Mouse (Mus musculus): ENCODE results near the gene Cmtm2a. TPM values are rescaled to one million over a fixed set of nuclear protein-coding genes. Genes with fewer than 3 reads are reported as not detected.
"Not testable (repeated sequence)": the region's sequence is repeated elsewhere in the genome, so short reads cannot be mapped to it uniquely, and the experiment has no call there.

Gene Cmtm2a
- polyA plus RNA-seq, 1 experiment from 2014 or later = not detected

- Histone ChIP-seq H3K9ac (ENCODE audit: low read length) (no peak overlapping the region), H3K27ac (ENCODE audit: low read depth, low read length) (no peak overlapping the region), H3K4me2 (ENCODE audit: low read length) (no peak overlapping the region), H3K4me3 (ENCODE audit: low read depth, low read length) (no peak overlapping the region), H3K4me1 (ENCODE audit: control insufficient read depth, insufficient read depth, low read length) (no peaks in the 10 kb centered on the region), H3K36me3 (ENCODE audit: control insufficient read depth, insufficient read depth, low read length) (no peaks in the 10 kb centered on the region), H3K27me3 (replicated peaks; ENCODE audit: control insufficient read depth, insufficient read depth, low read length) (no peaks in the 10 kb centered on the region), H3K9me3 (replicated peaks; ENCODE audit: control insufficient read depth, low read length) (no peaks in the 10 kb centered on the region)
- 97% methylated on average over 1 of the region's 1 CpGs for WGBS
- DNase-seq (ENCODE audit: low spot score) (no peak), ATAC-seq (no peak)
Observed at GRCm38 (mm10) chr8:104336806-104337205, 43.8 kb upstream of the Cmtm2a start.

- no peaks in the 10 kb centered on the region for H3K4me1 ChIP-seq (ENCODE audit: control insufficient read depth, insufficient read depth, low read length)
Observed at GRCm38 (mm10) chr8:104334196-104334595, 41.2 kb upstream of the Cmtm2a start.

GRCm38 (mm10) chr8:104333786-104334185, 40.8 kb upstream of the Cmtm2a start:
- Histone ChIP-seq H3K4me2 (ENCODE audit: low read length) (no peak overlapping the region), H3K9ac (ENCODE audit: low read length) (no peak overlapping the region), H3K36me3 (ENCODE audit: control insufficient read depth, insufficient read depth, low read length) (no peaks in the 10 kb centered on the region), H3K27ac (ENCODE audit: low read depth, low read length) (no peak overlapping the region), H3K4me3 (ENCODE audit: low read depth, low read length) (no peak overlapping the region), H3K4me1 (ENCODE audit: control insufficient read depth, insufficient read depth, low read length) (no peaks in the 10 kb centered on the region), H3K9me3 (replicated peaks; ENCODE audit: control insufficient read depth, low read length) (no peaks in the 10 kb centered on the region), H3K27me3 (replicated peaks; ENCODE audit: control insufficient read depth, insufficient read depth, low read length) (no peaks in the 10 kb centered on the region)
- ATAC-seq = no peak
- DNase-seq (ENCODE audit: low spot score) = no peak
- WGBS = 80% methylated on average over 5 of the region's 5 CpGs

More at GRCm38 (mm10) chr8:104334196-104334595, 41.2 kb upstream of the Cmtm2a start:
- Histone ChIP-seq H3K9ac (ENCODE audit: low read length) (no peak overlapping the region), H3K4me3 (ENCODE audit: low read depth, low read length) (no peak overlapping the region), H3K27ac (ENCODE audit: low read depth, low read length) (no peak overlapping the region), H3K36me3 (ENCODE audit: control insufficient read depth, insufficient read depth, low read length) (no peaks in the 10 kb centered on the region), H3K9me3 (replicated peaks; ENCODE audit: control insufficient read depth, low read length) (no peaks in the 10 kb centered on the region), H3K27me3 (replicated peaks; ENCODE audit: control insufficient read depth, insufficient read depth, low read length) (no peaks in the 10 kb centered on the region), H3K4me2 (ENCODE audit: low read length) (no peak overlapping the region)
- WGBS = 77% methylated on average over 1 of the region's 1 CpGs
- ATAC-seq = no peak
- DNase-seq (ENCODE audit: low spot score) = no peak

- Histone ChIP-seq H3K36me3 (ENCODE audit: control insufficient read depth, insufficient read depth, low read length) (no peaks in the 10 kb centered on the region), H3K27ac (ENCODE audit: low read depth, low read length) (no peak overlapping the region), H3K9me3 (replicated peaks; ENCODE audit: control insufficient read depth, low read length) (no peaks in the 10 kb centered on the region), H3K9ac (ENCODE audit: low read length) (no peak overlapping the region), H3K4me2 (ENCODE audit: low read length) (no peak overlapping the region), H3K4me1 (ENCODE audit: control insufficient read depth, insufficient read depth, low read length) (no peaks in the 10 kb centered on the region), H3K27me3 (replicated peaks; ENCODE audit: control insufficient read depth, insufficient read depth, low read length) (no peaks in the 10 kb centered on the region), H3K4me3 (ENCODE audit: low read depth, low read length) (no peak overlapping the region)
- DNase-seq (ENCODE audit: low spot score) (no peak), ATAC-seq (no peak)
- WGBS = 80% methylated on average over 5 of the region's 5 CpGs
Observed at GRCm38 (mm10) chr8:104332665-104333631, 40.0 kb upstream of the Cmtm2a start.

GRCm38 (mm10) chr8:104321930-104322329, 28.9 kb upstream of the Cmtm2a start, which contains the start of gene Cmtm2b:
Gene Cmtm2b, plus strand, starts transcription at chr8:104322230.
- H3K27ac ChIP-seq (ENCODE audit: low read depth, low read length); H3K4me3 ChIP-seq (ENCODE audit: low read depth, low read length); H3K9me3 ChIP-seq (replicated peaks; ENCODE audit: control insufficient read depth, low read length); H3K27me3 ChIP-seq (replicated peaks; ENCODE audit: control insufficient read depth, insufficient read depth, low read length); H3K36me3 ChIP-seq (ENCODE audit: control insufficient read depth, insufficient read depth, low read length); H3K9ac ChIP-seq (ENCODE audit: low read length); ATAC-seq; H3K4me1 ChIP-seq (ENCODE audit: control insufficient read depth, insufficient read depth, low read length); DNase-seq (ENCODE audit: low spot score); H3K4me2 ChIP-seq (ENCODE audit: low read length): not testable (repeated sequence)
- 91% methylated on average over 9 of the region's 12 CpGs for WGBS

GRCm38 (mm10) chr8:104321267-104321666, 28.3 kb upstream of the Cmtm2a start, which contains the start of gene Gm11020:
Gene Gm11020, plus strand, starts transcription at chr8:104321567.
- H3K36me3 ChIP-seq (ENCODE audit: control insufficient read depth, insufficient read depth, low read length); H3K9me3 ChIP-seq (replicated peaks; ENCODE audit: control insufficient read depth, low read length); ATAC-seq; DNase-seq (ENCODE audit: low spot score); H3K27ac ChIP-seq (ENCODE audit: low read depth, low read length); H3K4me1 ChIP-seq (ENCODE audit: control insufficient read depth, insufficient read depth, low read length); H3K27me3 ChIP-seq (replicated peaks; ENCODE audit: control insufficient read depth, insufficient read depth, low read length); H3K4me3 ChIP-seq (ENCODE audit: low read depth, low read length); H3K4me2 ChIP-seq (ENCODE audit: low read length); H3K9ac ChIP-seq (ENCODE audit: low read length): not testable (repeated sequence)
- WGBS = 88% methylated on average over 8 of the region's 11 CpGs

GRCm38 (mm10) chr8:104313311-104313710, 20.3 kb upstream of the Cmtm2a start:
- DNase-seq (ENCODE audit: low spot score) (no peak), ATAC-seq (no peak)
- 84% methylated on average over 4 of the region's 4 CpGs for WGBS

GRCm38 (mm10) chr8:104312023-104312422, 19.0 kb upstream of the Cmtm2a start:
- not testable (repeated sequence) for H3K27ac ChIP-seq (ENCODE audit: low read depth, low read length); H3K9me3 ChIP-seq (replicated peaks; ENCODE audit: control insufficient read depth, low read length); H3K9ac ChIP-seq (ENCODE audit: low read length); DNase-seq (ENCODE audit: low spot score); ATAC-seq; H3K36me3 ChIP-seq (ENCODE audit: control insufficient read depth, insufficient read depth, low read length); H3K4me3 ChIP-seq (ENCODE audit: low read depth, low read length); H3K4me2 ChIP-seq (ENCODE audit: low read length); H3K4me1 ChIP-seq (ENCODE audit: control insufficient read depth, insufficient read depth, low read length); H3K27me3 ChIP-seq (replicated peaks; ENCODE audit: control insufficient read depth, insufficient read depth, low read length)
- WGBS = 88% methylated on average over 3 of the region's 3 CpGs

More at GRCm38 (mm10) chr8:104313311-104313710, 20.3 kb upstream of the Cmtm2a start:
- Histone ChIP-seq H3K9ac (ENCODE audit: low read length) (no peak overlapping the region), H3K4me2 (ENCODE audit: low read length) (no peak overlapping the region), H3K27ac (ENCODE audit: low read depth, low read length) (no peak overlapping the region), H3K9me3 (replicated peaks; ENCODE audit: control insufficient read depth, low read length) (no peaks in the 10 kb centered on the region), H3K27me3 (replicated peaks; ENCODE audit: control insufficient read depth, insufficient read depth, low read length) (no peaks in the 10 kb centered on the region), H3K4me3 (ENCODE audit: low read depth, low read length) (no peak overlapping the region), H3K4me1 (ENCODE audit: control insufficient read depth, insufficient read depth, low read length) (no peaks in the 10 kb centered on the region), H3K36me3 (ENCODE audit: control insufficient read depth, insufficient read depth, low read length) (no peaks in the 10 kb centered on the region)

Data from forebrain, embryonic 14.5 days (tissue).